Mouse (Mus musculus) testis, postnatal 14 days (tissue): ENCODE data around the gene Arl5c.

Experiments used
- DNase-seq: peaks from one replicate; pipeline ENCODE4 v3.0.0; 2021; ENCODE audit warnings: low spot score

Arl5c gene

DNA sequence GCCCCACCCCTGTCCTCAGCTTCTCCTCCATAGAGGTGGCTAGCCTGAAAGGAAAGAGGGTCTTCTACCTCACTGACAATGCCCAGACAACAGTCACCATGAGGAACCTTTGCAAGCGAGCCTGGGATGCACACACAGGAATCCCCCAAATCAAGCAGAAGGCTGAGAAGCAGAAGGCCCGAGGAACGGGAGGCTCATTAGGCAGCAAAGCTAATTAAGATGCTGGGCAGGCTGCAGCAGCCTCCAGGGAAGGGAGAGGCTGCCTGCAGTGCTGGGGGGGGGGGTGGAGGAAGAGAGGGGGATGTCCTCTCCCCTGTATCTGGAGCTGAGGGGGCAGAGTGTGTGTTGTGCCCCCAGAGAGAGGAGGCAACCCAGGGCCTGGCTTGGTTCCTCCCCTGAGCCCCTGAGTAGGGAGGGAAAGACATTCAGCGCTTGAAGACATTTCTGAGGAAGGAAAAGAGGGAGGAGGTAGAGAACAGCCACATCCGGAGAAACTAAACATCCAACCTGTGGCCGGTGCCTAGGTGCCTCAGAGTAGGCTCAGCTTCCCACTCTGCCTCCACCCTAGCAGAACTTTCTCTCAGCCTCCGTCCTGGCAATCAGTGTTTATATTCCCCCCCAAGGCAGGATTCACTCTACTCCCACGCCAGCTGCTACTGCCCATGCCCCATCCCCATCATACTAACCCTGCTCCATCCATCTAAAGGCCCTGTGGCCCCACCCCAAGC is 24.1 kb upstream of the Arl5c start:
- DNase-seq, result no peak

GRCm38 (mm10) chr11:98018858-98019641 is 23.1 kb upstream of the Arl5c start:
- DNase-seq, result no peak

GRCm38 (mm10) chr11:98018222-98018621 is 22.2 kb upstream of the Arl5c start:
- no peak for DNase-seq

GRCm38 (mm10) chr11:98016824-98017223 is 20.8 kb upstream of the Arl5c start:
- DNase-seq, result no peak

- no peak for DNase-seq
Observed at GRCm38 (mm10) chr11:98016177-98016576, 20.2 kb upstream of the Arl5c start.

DNA sequence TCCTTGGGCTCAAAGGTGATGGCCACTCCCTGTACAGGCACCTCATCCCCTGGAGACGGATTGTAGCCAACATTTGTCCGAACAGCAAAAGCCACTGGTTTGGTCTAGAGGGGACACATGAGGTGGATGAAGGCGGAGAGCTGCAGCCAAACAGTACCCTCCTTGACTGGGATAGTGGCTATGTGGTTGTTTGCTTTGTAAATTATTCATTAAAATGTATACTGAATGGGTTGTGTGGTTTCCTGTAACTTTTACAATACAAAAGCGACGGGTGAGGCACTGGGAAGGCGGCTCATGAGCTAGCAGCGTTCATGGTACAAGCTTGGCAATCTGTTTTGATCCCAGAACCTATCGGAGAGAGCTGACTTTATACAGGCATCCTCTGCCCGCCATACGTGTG is 16.9 kb upstream of the Arl5c start:
- DNase-seq, result no peak

GRCm38 (mm10) chr11:98011716-98012115 is 15.7 kb upstream of the Arl5c start:
- DNase-seq, result no peak

DNA sequence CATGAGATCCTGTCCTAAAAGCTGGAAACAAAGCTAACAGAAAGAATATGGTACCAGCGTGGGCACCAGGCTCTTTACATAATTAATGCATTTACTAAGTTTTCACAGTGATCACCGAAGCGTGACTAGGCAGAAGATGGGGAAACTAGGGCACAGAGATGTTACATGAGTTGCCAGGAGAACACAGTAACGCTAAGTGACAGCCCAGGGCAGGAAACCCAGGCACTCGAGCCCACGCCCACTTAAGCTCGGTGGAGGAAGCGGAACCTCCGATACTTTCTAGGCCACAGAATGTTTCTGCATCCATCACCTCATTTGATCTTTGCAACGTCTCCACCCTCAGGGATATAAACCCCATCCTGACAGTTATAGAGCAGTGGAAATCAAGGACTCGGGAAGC is 12.1 kb upstream of the Arl5c start:
- DNase-seq, result no peak

DNA sequence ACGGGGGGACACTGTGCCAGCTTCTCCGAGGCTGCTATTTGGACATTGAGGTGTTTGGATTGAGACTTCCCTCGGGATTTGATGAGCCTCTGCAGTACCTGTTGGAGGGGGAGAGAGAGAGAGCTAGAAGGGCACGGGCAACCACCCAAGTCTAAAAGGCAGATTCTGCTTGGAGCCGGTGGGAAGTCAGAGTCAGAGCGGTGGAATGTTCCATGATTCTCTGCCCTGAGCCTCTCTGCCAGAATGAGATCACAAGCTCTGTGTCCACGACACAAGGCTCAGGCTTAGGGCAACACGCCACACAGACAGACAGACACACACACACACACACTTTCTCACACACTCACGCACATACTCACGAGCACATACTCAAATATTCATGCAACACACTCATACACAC is 9.7 kb upstream of the Arl5c start:
- DNase-seq, result no peak

DNA sequence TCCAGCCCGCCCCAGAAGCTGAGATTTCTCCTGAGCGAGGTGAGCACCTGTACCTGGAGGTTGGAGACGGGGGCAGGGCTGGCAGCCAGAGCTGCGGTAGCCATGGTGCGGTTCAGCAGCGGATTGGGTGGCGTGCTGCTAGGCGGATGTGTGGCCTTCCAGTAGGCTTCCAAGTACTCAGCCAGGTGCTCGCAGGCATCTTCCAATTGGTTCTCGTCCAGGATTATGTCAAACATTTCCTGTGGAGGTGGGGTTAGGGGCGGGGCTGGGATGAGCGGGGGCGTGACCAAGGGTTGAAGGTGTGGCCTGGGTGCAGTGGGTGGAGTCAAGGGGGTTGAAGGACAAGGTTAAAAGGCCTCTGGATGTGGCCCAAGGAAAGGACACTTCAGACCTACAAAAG is 9.1 kb upstream of the Arl5c start:
- DNase-seq, result peak; percentile 70

DNA sequence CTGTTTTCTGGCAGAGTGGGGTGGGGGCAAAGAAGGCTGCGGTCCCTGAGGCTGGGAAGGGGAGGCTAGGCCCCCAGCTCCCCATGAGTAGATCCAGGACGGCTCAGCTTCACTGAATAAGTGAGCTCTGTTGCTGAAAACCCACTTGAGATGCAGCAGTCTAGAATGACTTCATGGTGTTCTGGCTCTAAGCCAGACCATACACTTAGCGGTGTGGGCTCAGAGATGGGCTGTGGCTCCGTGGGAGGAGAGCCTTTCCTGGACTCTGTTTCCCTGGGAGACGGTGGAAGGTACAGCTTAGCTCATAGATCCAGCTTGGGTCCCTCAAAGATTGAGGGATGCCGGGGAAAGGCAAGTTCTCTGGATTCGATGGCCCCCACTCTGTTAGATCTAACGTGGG is 8.2 kb upstream of the Arl5c start:
- DNase-seq, result no peak

DNA sequence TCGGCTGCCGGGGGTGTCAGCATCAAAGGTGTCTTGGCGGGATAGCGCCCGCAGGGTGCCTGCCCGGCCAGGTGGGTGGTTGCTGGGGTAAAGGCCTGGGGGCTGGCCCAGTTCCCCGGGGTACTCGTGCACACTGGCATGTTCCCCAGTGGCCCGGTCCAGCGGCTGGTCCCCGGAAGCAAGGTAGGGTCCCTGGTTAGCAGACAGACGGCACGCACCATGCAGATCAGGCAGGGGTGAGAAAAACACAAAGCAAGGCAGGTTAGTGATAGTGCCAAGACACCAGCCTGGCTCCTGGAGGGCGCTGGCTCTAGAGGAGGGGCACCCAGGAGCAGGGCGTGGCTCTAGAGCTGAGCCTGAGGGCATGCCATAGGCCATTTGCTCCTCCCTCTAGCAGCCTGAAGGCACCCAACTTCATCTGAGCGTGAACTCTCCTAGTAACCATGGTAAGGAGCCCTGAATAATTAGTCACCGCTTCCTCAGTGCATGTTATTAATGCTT is 7.2 kb upstream of the Arl5c start:
- no peak for DNase-seq

DNA sequence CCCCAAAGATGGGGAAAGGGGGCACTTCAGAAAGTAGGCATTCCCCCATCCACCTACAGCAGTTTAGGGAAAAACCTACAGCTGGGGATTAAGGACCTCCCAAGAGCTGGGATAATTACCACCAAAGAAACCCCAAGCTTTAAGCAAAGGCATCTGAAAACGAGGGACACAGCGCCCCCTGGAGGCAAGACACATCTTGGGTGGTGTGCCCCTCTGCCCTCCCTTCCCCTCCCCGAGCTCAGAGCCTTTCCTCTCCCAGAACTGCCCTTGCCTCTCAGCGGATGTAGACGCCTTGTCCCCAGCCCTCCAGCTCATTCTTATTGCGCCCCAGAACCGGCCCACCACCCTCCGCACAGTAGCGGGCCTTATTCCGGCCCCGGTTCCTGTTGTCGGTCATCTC is 6.6 kb upstream of the Arl5c start:
- peak; percentile 77 for DNase-seq

DNA sequence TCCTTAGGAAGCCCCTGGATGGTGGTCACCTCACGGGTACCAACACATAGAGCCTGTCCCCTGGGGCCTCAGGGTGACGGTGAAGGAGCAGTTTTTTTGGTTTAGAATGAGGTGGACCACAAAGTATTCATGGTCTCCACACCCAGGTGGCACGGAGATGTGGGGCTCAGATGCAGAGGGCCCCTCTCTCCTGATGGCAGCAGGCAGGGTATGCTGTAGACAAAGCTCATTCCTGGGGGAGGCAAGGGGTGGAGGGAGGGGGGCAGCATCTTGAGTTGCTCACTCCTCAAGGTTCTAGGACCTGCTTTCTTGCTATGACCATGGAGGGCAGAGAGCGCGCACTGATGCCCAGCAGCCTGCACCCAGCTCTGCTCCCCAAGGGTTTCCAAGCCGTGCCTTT is 6.0 kb upstream of the Arl5c start:
- DNase-seq, result no peak

DNA sequence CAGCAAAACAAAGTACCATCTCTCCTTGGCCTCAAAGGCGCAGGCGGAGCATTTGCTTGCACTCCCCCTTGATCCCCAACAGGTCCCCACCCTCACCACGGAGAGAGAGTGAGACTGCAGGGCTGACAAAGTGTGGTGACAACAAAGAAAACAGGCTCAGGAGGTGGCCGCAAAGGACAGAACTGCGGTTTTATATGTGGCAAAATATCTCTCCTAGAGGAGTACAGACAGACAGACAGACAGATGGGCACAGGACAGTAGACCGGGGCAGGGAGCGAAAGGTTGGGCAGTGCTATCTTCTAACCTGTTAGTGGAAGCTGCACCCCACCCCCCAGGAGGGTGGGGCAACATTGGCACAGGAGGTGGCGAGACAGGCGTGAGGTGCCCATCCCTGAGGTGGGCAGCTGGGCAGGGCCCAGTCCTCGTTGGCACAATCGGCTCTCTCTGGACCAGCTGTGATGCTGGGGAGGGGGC is 5.4 kb upstream of the Arl5c start:
- DNase-seq, result no peak

DNA sequence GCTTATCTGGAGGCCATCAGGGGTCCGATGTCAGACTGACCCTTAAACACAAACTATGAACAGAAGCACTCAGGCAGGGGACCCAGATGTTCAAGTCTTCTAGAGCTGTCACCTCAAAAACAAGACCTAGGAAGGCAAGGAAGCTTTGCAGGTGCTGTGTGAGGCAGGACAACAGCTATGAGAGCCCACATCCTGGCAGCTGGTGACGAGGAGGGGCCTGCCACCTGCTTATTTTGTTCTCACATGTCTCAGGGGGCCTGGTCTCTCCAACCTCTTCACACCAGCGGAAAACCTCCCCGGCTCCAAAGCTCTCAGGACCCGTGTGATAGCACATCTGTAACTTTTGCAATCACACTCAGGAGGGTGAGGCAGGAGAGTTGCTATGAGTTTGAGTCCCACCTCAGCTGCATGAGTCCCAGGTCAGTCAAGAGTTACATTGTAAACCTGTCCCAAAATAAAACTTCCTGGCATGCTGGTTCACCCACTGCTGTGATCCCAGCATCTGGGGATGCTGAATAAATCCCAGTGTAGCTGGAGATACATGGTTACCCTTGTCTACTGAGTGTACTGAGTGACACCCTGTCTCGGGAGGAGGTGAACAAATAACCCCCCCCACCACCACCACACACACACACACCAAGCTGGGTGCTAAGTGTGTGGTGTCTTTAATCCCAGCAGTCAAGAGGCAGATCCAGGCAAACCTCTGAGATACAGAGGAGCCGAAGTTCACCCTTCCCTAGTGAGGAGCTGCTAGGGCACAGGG is 4.6 kb upstream of the Arl5c start:
- peak; percentile 51 for DNase-seq

- DNase-seq, result no peak
Observed at GRCm38 (mm10) chr11:97999748-98000147, 3.8 kb upstream of the Arl5c start.

GRCm38 (mm10) chr11:97998898-97999608 is 3.1 kb upstream of the Arl5c start:
- no peak for DNase-seq

DNA sequence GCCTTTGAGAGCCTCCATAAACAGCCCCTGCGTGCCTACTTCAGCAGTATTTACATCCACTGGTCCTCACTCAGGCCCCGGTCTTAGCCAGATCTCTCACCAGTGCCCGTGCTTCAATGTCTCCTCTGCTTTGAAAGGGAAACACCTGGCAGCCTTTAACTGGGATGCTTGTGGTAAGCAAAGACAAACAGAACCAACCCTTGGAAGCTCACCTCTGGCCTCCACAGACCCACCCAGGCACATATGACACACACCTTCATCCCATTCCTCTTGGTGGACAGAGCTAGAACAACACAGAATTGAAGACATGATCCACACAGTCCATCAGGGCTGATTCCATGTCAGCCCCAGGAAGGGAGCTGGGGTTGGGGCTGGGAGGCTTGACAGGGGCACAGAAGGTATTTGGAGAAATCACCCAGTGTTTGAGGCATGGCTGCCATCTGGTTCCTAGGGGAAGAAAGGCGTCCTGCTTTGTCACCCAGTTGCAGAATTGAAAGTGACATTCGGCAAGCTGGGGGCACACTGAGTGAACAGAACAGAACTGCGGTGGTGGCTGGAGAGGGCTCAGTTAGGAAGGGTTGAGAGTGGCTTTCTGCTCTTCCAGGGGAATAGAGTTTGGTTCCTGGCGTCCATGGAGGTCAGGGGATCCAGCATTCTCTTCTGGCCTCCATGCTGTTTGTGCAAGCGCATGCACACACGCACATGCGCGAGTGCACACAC is 2.3 kb upstream of the Arl5c start:
- DNase-seq, result no peak

DNA sequence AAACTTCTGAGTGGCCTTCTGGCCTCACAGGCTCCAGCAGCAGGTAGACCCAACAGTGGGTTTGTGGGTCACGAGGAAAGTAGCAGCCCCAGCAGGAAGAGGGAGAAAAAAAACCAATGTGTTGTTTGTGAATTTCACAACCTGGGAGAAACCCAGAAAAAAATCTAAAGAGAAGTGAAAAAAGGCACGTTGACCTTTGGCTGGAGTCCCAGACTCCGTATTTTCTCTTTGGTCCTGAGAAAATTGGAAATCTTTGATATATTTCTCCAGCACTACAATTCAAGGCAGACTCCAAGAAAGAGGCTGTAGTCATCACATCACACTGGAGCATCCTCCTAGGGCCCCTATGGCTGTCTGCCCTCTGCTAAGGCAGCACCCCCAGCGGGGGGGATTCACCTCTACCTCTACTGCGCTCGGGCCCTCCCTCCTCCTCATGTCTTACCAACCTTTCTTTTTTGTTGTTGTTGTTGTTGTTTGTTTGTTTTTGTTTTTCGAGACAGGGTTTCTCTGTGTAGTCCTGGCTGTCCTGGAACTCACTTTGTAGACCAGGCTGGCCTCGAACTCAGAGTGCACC is 1.5 kb upstream of the Arl5c start:
- no peak for DNase-seq

DNA sequence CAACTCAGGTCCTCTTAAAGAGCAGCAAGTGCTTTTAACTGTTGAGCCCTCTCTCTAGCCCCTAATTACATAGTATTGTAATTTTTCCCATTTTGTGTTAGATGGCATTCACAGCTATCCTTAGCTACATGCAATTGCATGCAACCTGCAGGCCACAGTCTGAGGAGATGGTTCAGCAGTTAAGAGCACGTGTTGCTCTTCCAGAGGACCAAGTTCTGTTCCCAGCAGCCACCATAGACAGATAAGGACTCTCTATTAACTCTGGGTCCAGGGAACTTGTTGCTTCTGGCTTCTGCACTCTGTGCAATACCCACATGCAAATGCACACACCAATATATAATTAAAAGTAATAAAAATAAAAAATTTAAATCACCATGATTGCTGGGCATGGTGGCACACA is 710 bp upstream of the Arl5c start:
- DNase-seq, result no peak
